Mouse (Mus musculus) yolk sac, embryonic 10.5 days (tissue): ENCODE results near the gene Gm49510.
"Not testable (repeated sequence)": the region's sequence is repeated elsewhere in the genome, so short reads cannot be mapped to it uniquely, and the experiment has no call there.

ENCODE experiments used
- DNase-seq: peaks from one replicate; pipeline ENCODE4 v3.0.0-alpha.2; 2017; ENCODE audit warnings: low spot score

Gm49510 gene

DNA sequence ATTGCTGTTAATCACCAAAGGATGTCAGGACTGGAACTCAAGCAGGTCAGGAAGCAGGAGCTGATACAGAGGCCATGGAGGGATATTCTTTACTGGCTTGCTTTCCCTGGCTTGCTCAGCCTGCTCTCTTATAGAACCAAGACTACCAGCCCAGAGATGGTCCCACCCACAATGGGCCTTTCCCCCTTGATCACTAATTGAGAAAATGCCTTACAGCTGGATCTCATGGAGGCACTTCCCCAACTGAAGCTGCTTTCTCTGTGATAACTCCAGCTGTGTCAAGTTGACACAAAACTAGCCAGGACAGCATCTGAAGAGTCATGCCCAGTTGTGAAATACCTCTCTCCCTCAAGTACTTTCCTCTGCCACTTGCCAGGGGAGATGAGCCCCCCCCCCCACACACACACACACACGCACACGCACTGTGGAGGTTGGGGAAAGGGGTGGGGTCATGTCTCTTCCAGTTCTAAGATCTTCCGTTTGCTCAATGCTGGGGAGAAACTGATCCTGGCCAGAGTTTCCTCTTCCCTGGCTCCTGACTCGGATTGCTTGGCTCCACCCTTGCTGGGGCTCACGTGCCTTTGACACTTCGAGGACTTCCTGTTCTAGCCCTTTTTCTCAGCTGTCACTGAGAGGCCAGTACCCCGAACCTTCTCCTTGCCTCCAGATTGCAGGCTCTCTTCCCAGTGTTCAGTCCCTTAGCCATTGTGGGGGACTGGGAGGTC is 20.5 kb upstream of the Gm49510 start:
- DNase-seq = not testable (repeated sequence)

- no peak for DNase-seq
Measured at GRCm38 (mm10) chr15:78880432-78880831, 19.0 kb upstream of the Gm49510 start.

DNA sequence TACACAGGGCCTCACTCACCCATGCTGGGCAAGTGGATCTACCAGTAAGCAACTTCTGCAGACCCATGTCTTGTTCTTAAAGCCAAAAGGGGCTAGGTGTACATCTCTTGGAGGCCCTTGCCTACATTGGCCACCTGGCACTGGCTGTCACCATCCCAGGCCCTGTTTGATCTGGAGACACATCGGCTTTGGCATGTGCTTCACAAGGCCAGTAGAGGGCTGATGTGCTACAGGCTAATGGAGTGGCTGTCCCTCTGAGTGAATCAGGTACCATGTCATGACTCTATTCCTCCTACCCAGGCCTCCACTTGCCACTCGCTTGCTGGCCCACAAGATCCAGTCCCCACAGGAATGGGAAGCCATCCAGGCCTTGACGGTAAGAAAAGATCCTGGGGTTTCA is 17.6 kb upstream of the Gm49510 start:
- no peak for DNase-seq

GRCm38 (mm10) chr15:78889401-78889853 is 10.0 kb upstream of the Gm49510 start:
- DNase-seq = peak; percentile 70

DNA sequence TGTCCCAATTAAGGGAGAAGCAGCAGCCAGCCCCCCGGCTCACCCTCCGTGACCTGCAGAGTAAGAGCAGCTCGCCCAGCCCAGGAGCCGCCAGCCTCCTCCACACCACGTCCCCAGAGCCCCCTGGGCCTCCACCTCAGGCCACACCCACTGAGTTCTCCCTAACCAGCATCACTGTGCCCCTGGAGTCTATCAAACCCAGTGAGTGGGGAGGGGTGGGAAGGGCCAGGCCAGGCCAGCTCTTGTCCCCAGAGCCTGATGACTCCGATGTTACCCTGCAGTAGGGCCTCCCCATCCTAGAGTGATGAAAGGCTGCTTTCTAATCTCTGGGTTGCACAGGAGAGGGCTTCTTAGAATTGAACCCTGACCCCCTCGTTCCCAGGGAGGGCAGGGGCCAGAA is 7.0 kb upstream of the Gm49510 start:
- DNase-seq = no peak

GRCm38 (mm10) chr15:78894726-78895125 is 4.7 kb upstream of the Gm49510 start:
- no peak for DNase-seq

DNA sequence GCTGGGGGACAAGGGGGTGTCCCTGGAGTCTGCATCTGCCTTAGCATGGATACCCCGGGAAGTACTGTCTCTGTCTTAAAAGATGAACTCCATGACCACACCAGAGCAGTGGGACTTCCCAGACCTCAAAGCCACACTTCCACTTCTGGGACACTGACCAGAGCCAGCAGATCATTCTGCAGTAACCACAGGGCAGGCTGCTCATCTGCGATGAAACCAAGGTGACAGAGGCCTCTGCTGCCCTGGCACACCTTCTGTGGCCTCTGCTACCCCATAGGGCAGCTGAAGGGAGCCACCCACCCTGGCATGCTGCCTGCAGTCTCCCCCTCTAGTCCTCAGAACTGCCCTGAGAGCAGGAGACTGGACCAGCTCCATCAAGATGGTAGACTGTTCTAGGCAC is 3.7 kb upstream of the Gm49510 start:
- DNase-seq = no peak

DNA sequence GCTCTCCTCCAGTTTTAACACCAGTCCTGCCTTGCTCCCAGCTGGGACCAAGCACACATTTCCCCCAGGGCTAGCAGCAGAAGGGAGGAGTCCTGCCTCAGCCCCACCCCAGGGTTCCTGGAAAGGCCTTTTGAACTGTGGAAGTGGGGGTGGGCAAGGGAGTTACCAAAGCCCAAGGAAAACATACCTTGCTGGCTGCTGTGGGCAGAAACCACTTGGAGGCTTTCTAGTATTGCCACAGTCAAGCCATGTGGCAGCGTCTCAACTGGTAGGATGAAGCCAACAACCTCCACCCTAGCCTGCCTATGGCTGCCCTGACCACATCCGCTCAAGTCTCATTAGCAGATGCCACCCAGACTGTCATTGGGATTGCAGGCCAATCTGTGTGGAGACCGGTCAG is 3.3 kb upstream of the Gm49510 start:
- peak; percentile 69 for DNase-seq

DNA sequence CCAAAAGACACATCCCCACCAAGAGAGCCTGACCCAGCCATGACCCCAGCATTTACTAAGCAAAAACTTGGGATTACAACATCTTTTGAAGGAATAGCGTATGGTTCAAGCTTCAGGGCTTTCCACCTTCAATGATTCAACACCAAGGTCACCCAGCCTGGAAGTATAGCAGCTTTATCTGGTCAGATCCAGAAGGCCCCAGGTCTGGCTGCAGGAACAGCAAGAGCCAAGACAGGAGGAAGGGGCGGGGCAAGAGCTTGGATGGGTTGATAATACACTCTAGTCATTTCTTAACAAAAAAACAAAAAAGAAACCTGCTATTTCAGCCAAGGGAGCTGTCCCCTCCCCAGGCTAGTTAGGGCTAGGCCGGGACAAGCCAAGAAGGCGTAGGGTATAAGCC is 2.0 kb upstream of the Gm49510 start:
- DNase-seq = peak; percentile 67

DNA sequence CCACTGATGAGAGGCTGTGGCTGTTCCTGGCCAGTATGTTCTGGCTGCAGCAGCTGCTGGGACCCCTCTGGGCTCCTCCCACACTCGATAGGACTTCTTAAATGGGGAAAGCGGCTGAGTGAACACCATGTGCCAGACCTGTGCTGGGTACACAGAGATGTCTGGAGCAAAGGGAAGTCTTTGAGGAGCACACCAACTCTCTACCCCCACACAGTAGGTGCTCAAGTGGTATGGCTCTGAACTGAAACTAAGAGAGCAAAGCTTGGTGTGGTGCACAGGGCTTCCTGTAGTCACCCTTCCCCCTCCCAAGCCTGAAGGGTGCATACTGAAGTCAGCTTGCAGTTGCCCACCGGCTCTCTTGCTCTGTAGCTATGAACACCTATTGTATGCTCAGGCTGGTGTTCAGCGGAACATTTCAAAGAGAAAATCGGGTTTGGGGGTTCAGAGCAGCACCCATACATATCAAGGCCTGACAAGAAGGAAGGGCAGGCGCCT is 913 bp upstream of the Gm49510 start:
- DNase-seq = no peak

DNA sequence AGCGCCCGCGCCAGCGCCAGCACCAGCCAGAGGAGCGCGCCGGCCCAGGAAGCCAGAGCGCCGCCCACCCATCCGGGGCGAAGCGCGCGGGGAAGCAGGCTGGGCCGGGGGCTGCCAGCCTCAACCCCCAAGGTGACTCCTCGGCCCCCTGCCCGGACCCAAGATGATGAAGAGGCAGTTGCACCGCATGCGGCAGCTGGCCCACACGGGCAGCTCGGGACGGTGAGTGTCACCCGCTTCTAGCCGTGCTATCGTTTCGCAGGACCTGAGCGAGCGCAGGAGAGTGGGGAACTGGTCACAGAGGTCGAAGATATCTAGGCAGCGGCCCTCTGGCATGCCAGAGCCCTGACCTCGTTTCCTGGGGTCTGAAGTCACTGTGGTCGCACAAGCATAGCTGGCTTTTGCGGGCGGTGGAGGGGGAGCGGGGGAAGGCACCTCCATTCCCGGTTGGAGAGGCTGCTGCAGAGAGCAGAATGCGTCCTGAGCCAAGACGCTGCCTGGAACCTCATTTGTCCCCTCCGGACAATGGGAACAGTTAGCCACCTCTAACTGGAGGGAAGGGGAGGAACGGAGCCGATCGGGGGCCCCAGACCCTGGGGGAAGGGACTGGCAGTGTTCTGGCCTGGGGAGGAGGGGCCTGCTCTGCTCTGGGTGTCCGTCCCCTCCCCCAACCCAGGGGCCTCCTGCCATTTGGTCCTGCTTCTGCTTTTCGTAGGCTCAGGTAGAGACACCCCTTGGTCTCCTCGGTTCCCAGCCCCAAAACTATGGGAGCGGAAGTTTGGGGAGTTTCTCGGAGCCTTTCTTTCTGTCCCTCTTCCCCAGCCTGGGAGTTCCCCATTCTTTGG is 495 bp downstream of the Gm49510 start, which contains the start of gene Sh3bp1:
TSS of gene Sh3bp1 (plus strand) at position 29 of the 845 bp plus-strand sequence.
- DNase-seq = no peak

DNA sequence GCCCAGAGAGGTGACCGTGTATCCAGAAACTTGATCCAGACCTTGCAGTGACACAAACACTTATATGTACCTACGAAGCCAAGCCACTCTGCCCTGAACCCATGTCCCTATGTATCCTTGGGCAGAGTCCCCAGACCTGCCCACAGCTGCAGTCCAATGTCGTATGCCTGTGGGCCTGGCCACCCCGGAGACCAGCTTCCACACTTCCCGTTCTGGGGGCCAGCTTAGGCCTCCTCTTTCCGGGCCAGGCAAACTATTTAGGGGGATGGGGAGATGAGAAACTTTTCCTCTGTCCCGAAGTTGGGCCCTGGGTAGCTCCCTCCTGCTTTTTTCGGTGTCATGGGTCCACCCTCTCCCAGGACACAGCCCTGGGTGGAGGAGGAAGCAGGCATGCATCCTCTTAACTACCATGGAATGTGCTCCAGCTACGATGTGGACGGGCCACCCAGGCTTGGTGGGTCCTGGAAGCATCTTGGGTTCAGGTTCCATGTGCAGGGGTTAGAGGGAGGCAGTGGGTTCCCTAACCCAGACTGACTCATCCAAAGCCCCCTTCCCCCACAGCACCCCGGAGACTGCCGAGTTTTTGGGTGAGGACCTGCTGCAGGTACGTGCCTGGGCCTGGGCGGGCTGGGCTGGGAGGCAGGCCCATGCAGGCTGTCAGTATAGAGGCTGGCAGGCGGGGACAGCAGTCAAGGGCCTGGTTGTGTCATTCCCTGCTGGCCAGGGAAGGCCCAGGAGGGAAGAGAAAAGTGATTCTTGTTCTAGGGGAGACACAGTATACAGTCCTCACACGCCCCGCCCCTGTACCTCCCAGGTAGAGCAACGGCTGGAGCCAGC is 1.3 kb downstream of the Gm49510 start:
- no peak for DNase-seq

DNA sequence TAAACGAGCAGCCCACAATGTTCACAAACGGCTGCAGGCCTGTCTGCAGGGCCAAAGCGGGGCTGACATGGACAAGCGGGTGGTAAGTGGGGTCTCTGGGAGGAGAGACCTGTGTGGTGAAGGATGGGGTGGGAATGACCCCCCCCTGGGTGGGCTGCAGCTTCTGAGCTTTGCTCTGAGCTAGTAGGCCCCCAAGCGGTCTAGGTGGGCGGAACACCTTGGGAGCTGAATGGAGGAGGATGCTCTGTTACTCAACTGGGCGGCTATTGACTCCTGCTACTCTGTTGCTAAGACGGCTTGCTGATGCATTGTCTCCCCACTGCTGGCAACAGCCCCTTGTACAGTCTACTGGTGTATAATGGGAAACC is 1.9 kb downstream of the Gm49510 start:
- no peak for DNase-seq

DNA sequence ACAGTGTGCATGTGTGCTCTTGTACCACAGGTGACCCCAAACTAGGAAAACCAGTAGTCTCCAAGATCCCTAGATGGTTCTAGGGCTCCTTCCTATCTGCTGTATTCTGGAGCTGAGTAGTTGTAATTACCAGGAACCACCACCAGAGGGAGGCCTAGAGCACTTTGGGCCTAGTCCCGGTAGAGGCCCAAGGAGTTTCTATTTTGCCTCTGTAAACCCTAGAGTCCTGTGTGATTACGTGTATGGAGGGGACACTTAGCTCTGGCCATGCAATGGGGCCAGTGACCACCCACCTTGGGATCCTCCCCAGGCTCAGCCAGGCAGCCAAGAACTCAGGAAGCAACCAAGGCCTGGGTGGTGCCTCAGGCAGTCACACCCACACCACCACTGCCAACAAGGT is 3.8 kb downstream of the Gm49510 start:
- DNase-seq = no peak

DNA sequence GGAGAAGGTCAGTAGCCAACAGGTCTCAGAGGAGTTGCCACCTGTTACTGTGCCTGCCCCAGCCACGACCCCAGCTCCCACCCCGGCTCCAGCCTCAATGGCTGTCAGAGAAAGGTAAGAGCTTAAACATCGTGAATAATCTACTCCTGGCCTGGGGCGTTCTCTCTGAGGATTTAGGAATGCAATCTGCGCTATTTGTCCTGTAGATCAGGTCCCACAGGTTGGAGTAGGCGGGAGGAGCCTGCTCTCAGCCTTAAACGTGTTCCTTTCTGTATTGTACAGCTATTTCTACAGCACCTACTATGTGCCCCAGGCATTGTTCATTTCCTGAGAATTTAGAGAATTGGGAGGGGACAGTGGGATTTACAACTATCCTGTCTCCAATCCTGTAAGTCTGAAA is 8.9 kb downstream of the Gm49510 start:
- no peak for DNase-seq

GRCm38 (mm10) chr15:78908982-78909381 is 9.5 kb downstream of the Gm49510 start:
- DNase-seq = no peak

DNA sequence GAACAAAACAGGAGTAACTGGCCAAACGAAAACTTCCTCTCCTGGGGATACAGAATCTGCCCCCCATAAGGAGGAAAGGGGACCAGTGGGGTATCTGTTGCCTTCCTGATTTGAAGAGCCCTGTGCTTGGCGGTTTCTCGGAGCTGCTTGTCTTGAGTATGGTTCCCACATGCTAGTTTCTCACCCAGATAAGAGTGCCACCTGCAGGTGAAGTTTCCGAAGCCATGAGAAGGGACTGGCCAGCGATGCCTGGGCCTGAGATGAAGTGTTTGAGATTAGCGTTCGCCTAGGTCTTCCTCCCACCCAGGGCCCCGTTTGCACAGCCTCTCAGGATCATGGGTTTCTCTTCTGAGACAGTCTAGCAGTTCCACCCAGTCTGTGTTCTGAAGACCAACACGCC is 12.6 kb downstream of the Gm49510 start:
- peak; percentile 41 for DNase-seq

- peak; percentile 96 for DNase-seq
Measured at GRCm38 (mm10) chr15:78913632-78914090, 14.2 kb downstream of the Gm49510 start, which contains the start of gene Pdxp. Gene Pdxp, plus strand, starts transcription at chr15:78913919.

GRCm38 (mm10) chr15:78914091-78914822 is 14.8 kb downstream of the Gm49510 start:
- peak; percentile 36 for DNase-seq

GRCm38 (mm10) chr15:78914823-78915659 is 15.6 kb downstream of the Gm49510 start:
- DNase-seq = no peak
